Mouse (Mus musculus) lung, postnatal 0 days (tissue): ENCODE data around the gene Mylip.

ENCODE experiments used
- CTCF ChIP-seq: IDR thresholded peaks from 2 replicates; pipeline ENCODE4 v1.5.1; 2016; ENCODE audit warnings: antibody characterized with exemption, mild to moderate bottlenecking
- EP300 ChIP-seq: IDR thresholded peaks from 2 replicates; pipeline ENCODE4 v1.6.1; 2016; ENCODE audit warnings: antibody characterized with exemption, mild to moderate bottlenecking, control low read depth

GRCm38 (mm10) chr13:45354824-45355223 lies 34.7 kb upstream of the Mylip start:
- TF ChIP-seq CTCF (no peak), EP300 (no peak)
